Mouse (Mus musculus) G1E-ER4 (cell line): ENCODE data around the gene Zranb1. TPM values are rescaled to one million over a fixed set of nuclear protein-coding genes. Genes with fewer than 3 reads are reported as not detected.

Experiments used
- GATA1 ChIP-seq: IDR thresholded peaks from one replicate; pipeline ENCODE4 v1.8.0; 2012; ENCODE audit warnings: low read length, inconsistent platforms
- polyA plus RNA-seq: library from polyadenylated mRNA; stranded (reverse); fragments of >175 nt; gene quantifications from 2 replicates; pipeline ENCODE4 v1.2.3, GENCODE M21; 2012

The Zranb1 gene
- polyA plus RNA-seq, 1 experiment: 2.2 TPM

- TF ChIP-seq GATA1: no peak
Observed at GRCm38 (mm10) chr7:132898234-132898633, 32.7 kb upstream of the Zranb1 start.

DNA sequence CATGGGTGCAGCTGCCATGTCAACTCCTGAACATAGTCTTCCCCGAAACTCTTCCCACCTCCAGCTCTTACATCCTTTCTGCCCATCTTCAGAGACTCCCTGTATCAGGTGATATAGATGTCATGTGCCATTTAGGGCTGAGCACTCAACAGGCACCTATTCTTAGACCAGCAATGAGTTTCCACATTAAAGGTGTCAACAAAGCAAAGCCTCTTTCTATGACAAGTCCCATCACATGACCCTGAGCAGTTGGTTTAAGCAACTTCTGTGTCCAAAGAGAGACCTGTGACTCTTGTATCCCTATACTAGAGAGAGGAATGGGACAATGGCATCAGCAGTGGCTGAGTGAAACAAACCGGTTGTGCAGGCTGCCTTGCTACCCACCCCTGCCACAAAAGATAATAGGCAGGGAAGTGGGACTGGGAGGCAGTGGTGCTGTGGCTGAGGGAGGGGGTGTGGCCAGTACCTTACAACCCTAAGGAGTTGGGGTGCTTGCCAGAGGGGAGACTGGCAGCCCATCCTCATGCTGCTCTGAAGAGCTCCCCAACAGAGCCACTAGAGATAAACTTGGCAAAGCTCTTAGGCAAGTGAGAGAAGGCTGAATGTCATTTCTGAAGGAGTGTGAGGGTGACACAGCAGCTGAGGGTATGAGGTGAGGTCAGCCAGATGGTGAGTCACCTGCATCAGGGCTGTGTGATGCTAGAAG, 30.0 kb upstream of the Zranb1 start:
- TF ChIP-seq GATA1: no peak

GRCm38 (mm10) chr7:132903796-132904195, 27.1 kb upstream of the Zranb1 start:
- no peak for TF ChIP-seq GATA1

DNA sequence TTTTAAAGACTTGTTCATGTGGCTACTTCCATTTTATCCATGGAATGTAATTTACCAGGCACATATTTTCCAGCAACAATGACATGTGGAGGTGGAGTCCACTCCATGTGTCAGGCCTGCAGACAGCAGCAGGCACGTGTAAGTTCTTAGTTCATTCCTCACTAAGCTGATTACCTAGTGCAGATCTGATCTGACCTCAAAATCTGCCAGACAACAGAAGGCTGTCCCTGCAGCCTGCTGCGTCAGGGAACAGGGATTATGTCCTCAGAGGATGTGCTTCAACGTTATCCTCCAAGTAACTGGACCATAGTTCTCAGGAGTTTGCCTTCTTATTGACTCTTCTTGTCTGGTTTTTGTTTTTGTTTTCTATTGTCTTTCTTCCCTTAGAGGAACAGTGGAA, 9.0 kb upstream of the Zranb1 start:
- TF ChIP-seq GATA1: no peak

DNA sequence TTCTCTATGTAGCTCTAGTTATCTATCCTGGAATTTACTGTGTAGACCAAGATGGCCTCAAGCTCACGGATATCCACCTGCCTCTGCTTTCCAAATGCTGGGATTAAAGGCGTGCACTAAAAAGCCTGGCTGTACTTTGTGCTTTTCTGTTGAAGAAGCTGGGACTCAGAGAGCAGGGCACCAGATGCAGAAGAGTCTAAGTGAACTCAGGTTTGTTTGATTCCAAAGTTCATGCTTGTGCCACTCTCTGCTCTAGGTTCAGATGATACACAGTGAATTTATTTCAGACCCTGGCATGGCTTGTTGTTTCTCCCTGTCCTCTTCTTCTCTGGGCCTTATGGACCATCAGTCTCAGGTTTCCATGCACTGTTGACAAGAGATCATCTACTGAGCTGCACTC, 5.7 kb upstream of the Zranb1 start:
- TF ChIP-seq GATA1: no peak

GRCm38 (mm10) chr7:132927201-132927600, 3.7 kb upstream of the Zranb1 start:
- no peak for TF ChIP-seq GATA1

DNA sequence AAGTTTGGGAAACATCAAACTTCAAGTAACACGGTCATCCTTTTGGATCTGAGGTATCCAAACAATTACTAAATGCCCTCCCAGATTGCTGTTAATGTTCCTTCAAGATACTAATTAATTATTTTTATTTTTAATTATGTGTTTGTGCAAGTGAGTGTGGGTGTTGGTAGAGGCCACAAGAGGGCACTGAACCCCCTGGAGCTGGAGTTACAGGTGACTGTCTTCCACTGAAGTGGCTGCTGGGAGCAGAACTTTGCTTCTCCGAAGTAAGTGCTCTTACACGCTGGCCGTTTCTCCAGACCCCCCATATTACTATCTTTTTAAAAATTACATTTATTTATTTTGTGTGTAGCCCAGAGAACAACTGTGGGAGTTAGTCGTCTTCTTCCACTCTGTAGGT, 887 bp upstream of the Zranb1 start:
- TF ChIP-seq GATA1: no peak

GRCm38 (mm10) chr7:132931560-132932351, 814 bp downstream of the Zranb1 start:
- TF ChIP-seq GATA1: no peak

DNA sequence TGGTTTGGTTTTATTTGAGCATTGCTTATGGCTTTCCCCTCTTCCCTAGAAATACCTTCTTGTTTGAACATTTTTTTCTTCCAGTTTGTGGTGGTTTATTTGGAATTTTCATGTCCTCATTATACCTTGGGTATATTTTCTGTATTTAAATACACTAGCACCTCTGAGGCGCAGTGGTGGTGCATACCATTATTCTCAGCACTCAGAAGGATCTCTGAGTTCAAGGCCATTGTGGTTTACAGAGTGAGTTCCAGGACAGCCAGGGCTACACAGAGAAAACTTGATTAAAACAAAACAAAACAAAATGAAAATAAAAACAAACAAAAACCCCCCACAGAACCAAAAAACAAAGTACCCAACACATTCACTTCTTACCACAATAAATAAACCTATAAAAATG, 2.4 kb downstream of the Zranb1 start:
- TF ChIP-seq GATA1: no peak

- TF ChIP-seq GATA1: no peak
Observed at GRCm38 (mm10) chr7:132934743-132935142, 3.8 kb downstream of the Zranb1 start.

DNA sequence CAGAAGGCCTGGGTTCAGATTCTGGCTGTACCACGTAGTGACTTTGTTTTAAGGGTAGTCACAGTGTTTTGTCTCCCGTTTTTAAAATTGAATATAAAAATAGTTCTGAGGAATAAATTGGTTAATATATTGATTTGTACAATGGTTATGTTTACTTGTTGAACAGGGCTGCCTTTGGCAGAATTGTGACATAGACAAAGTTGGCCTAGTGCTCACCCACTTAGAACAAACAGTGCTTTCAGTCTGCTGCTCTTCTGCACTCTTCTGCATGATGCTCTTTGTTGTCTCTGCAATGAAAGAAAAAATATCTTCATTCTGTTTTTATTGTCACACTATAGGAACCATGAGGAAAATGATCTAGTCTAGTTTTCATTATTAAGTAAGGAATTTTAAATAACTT, 8.2 kb downstream of the Zranb1 start:
- no peak for TF ChIP-seq GATA1

DNA sequence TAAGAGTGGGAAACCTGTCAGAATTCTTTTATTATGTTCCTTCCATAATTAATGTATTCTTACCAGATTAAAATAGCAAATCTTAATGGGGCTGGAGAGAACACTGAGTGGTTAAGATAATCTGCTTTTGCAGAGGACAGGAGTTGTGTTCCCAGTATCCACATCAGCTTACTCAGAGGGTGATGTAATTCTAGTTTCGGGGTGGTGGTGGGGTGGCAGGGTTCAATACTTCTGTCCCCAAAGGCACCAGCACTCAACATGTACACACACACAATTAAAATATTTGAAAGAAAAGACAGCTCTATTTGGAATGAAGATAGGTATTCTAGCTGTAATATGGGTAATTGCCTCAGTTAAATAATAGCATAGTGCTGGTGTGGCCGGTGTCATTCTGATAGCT, 9.6 kb downstream of the Zranb1 start:
- no peak for TF ChIP-seq GATA1

- TF ChIP-seq GATA1: no peak
Observed at GRCm38 (mm10) chr7:132949968-132950367, 19.0 kb downstream of the Zranb1 start.

GRCm38 (mm10) chr7:132950613-132951012, 19.7 kb downstream of the Zranb1 start:
- no peak for TF ChIP-seq GATA1

GRCm38 (mm10) chr7:132964395-132964794, 33.5 kb downstream of the Zranb1 start:
- TF ChIP-seq GATA1: no peak

DNA sequence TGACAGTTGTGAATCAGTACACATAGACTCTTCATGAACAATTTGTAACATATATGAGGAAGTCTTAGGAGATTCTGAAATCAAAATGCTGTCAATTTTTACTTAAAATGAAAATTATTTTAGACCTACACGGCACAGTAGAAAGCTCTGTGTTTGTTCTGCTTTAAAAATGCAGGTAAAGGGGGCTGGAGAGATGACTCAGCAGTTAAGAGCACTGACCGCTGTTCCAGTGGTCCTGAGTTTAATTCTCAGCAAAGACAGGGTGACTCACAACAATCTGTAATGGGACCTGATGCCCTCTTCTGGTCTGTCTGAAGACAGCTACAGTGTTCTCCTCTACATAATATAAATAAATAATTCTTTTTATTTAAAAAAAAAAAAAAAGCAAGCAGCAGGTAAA, 34.8 kb downstream of the Zranb1 start:
- TF ChIP-seq GATA1: no peak

DNA sequence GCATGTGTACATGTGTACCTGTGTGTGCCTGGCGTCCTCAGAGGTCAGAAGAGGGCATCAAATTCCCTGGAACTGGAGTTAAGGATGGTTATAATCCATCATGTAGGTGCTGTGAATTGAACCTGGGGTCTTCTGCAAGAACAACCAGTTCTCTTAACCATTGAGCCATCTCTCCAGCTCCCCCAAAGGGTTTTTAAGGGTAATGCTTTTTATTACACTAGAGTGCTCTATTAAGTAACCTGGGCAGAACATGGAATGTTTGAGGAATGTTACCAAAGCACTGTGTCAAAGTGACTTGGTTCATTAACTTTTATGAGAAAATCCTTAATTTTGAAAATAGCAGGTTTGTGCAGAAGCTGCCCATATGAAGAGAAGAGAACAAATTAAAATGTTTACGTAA, 41.1 kb downstream of the Zranb1 start:
- no peak for TF ChIP-seq GATA1
